Mouse (Mus musculus) midbrain, embryonic 10.5 days (tissue): ENCODE results near the gene Tgfa. TPM values are rescaled to one million over a fixed set of nuclear protein-coding genes. Genes with fewer than 3 reads are reported as not detected.

Experiments
- DNase-seq: peaks from one replicate; pipeline ENCODE4 v3.0.0-alpha.2; 2017; ENCODE audit warnings: low spot score
- H3K27ac ChIP-seq: fragments of 300-500 bp; sonication (generic); replicated peaks from 2 replicates; pipeline ENCODE4 v1.5.1; 2016; ENCODE audit warnings: mild to moderate bottlenecking
- H3K27me3 ChIP-seq: fragments of 300-500 bp; sonication (generic); 2 replicates; pipeline ENCODE4 v1.6.1; 2016; ENCODE audit warnings: low read depth, mild to moderate bottlenecking; ENCODE audit not compliant: poor library complexity, severe bottlenecking
- H3K36me3 ChIP-seq: fragments of 300-500 bp; sonication (generic); 2 replicates; pipeline ENCODE4 v1.6.1; 2016; ENCODE audit warnings: mild to moderate bottlenecking, moderate library complexity
- H3K4me1 ChIP-seq: fragments of 300-500 bp; sonication (generic); 2 replicates; pipeline ENCODE4 v1.6.1; 2016
- H3K4me3 ChIP-seq: fragments of 300-500 bp; sonication (generic); 2 replicates; pipeline ENCODE4 v1.5.1; 2016; ENCODE audit warnings: mild to moderate bottlenecking, moderate library complexity
- H3K9me3 ChIP-seq: fragments of 300-500 bp; sonication (generic); replicated peaks from 2 replicates; pipeline ENCODE4 v1.6.1; 2016; ENCODE audit warnings: mild to moderate bottlenecking
- WGBS: fragments of 180-500 bp; shearing (Covaris S2); methylation state at CpG from one replicate; pipeline ENCODE4 v1.1.7; 2016; 5-methylcytosine and 5-hydroxymethylcytosine counted together
- polyA plus RNA-seq: library from polyadenylated mRNA; unstranded; fragments of >200 nt; fragmentation: Nextera tagmentation; extraction: Ambion mirVana; gene quantifications from 2 replicates; pipeline ENCODE4 v1.2.1, GENCODE M21; 2016

Tgfa gene
- polyA plus RNA-seq = 1.3 and 1.4 TPM in 2 replicates

DNA sequence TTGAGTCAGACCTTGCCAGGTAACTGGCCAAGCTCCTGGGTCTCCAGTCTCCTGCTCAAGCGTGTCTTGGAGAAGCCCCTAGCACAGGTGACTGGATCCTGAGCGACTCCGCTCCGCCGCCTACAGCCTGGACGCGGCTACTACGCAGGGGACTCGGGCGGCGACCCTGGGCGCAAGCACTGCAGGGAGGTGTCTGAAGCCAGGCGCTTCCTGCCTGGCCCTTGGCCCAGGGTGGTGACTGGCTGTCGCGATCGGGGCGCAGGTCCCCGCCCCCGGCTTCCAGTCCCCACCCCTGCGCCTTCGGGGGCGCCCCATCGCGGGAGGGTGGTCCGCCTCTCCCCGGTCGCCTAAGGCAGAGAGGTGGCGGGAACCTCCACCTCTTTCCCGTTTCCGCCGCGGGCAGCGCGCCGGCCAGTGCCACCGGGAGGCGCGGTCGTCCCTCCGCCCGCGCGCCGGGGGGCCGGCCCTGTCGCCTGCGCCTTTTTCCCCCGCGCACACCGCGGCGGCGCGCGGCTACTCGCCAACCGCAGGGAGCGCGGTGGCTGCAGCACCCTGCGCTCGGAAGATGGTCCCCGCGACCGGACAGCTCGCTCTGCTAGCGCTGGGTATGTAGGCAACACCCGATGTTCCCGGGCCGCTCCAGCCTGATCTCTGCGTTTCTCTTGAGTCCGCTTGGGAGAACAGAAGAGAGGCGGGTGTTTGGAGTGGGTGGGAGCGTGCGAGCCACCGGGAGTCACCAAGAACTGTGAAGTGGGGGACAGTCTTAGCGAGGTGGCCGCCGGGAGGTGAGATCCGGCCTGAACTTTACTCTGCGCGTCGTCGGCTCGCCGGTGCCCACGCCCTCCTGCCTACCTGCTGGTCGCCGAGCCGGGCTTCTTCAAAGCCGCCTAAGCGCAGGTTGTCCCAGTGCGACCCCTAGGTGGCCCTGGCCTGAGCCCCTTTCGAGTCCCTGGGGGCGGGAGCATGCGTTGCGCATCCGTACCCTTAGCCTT, at the start of gene Tgfa:
Tgfa (plus strand) TSS at position 283 of the 992 bp plus-strand sequence.
- Histone ChIP-seq H3K27ac (peak within 1 kb of the TSS; percentile 75), H3K9me3 (no peaks in the 10 kb centered on the region), H3K36me3 (no peaks in the 10 kb centered on the region), H3K4me1 (peaks cover 24% of the 10 kb centered on the region), H3K27me3 (peaks cover 85% of the 10 kb centered on the region), H3K4me3 (peak within 1 kb of the TSS; percentile 68)
- peak; percentile 72 for DNase-seq
- under 1% methylated on average over 86 of the region's 97 CpGs for WGBS

DNA sequence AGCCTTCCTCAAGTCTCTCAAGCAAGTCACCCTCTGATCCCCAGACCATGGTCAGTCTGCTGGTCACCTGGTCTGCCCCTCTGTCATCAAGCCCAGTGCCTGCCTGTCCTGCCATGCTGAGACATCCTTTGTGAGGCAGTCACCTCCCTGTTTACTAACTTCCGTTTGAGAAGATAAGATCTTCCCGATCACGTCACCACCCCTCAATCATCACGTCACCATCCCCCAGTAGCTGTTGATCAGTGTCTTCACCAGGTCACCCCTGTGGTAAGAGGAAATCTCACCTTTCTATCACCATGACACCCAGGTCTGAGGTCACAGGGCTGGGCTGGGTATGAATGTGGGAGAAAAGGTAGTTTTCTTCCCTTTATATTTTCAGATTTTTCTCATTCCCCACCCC, 46.5 kb upstream of the Tgfa start:
- 76% methylated on average over 4 of the region's 4 CpGs for WGBS
- no peak overlapping the region for H3K4me3 ChIP-seq
- no peaks in the 10 kb centered on the region for H3K27me3 ChIP-seq
- no peak for DNase-seq
- no peaks in the 10 kb centered on the region for H3K36me3 ChIP-seq
- H3K9me3 ChIP-seq = no peaks in the 10 kb centered on the region
- H3K27ac ChIP-seq = no peak overlapping the region
- no peaks in the 10 kb centered on the region for H3K4me1 ChIP-seq

DNA sequence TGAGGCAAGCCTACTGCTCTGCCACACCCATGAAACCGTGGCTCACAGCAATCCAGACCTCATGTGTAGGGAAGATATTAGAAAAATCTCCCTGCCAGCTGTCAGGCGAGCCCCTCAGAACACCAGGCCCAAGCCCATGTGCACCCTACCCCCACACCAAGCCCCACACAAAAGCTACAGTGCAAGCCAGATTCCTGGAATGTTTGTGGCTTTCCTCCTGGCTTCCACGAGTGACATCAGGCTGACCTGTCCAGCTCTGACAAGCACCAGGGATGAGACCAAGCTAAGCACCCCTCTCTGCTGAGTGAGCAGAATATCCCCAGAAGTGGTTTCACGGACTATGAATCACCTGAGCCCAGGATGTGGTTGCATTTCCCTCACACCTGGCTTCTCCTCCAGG, 46.0 kb upstream of the Tgfa start:
- H3K4me1 ChIP-seq = no peaks in the 10 kb centered on the region
- WGBS = 56% methylated on average over 4 of the region's 4 CpGs
- H3K4me3 ChIP-seq = no peak overlapping the region
- H3K27ac ChIP-seq = no peak overlapping the region
- DNase-seq = no peak
- no peaks in the 10 kb centered on the region for H3K27me3 ChIP-seq
- H3K9me3 ChIP-seq = no peaks in the 10 kb centered on the region
- H3K36me3 ChIP-seq = no peaks in the 10 kb centered on the region

DNA sequence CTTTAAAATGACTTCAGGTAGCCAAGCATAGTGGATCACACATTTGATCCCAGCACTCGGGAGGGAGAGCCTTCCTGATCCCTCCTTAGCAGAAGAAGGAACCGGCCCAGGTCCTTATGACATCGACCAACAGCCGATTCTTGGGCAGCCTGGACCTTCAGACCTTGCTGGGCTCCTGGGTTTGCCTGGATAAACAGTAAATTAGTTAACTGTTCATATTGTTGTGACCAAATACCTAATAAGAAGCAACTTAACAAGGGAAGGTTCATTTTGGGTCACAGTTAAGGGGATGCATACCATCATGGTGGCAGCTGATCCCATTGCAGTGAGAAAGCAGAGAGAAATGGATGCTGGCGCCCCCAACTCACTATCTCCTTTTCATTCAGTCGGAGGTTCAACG, 42.3 kb upstream of the Tgfa start:
- no peak overlapping the region for H3K27ac ChIP-seq
- H3K4me1 ChIP-seq = no peaks in the 10 kb centered on the region
- H3K4me3 ChIP-seq = no peak overlapping the region
- H3K36me3 ChIP-seq = no peaks in the 10 kb centered on the region
- H3K27me3 ChIP-seq = no peaks in the 10 kb centered on the region
- no peaks in the 10 kb centered on the region for H3K9me3 ChIP-seq
- DNase-seq = no peak
- 89% methylated on average over 7 of the region's 7 CpGs for WGBS

DNA sequence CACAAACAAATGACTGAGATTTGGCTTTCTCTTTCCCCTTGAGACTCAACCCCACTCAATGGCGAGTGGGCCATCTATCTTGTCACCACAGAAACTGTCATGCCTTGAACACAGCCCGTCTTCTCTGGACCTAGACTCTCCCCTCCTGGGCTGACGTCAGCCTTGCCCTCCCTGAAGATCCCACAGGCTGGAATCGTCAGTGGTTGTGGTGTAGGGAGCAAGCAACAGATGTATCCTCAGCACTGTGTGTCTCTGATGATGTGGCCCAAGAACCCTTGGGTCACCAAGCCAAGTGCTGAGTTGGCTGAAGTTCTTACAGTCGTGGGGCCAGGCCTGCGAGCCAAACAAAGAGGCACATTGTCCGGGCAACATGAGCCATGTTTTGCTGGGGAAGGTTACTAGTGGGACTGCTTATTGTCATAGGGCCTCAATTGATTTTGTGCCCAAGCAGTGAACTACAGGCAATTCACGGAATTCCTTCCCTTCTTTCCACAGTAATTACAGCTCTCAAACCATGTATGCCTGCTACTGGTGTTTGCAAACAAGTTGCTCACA, 41.5 kb upstream of the Tgfa start:
- no peak for DNase-seq
- Histone ChIP-seq H3K9me3 (no peaks in the 10 kb centered on the region), H3K4me1 (no peaks in the 10 kb centered on the region), H3K4me3 (no peak overlapping the region), H3K27ac (no peak overlapping the region), H3K36me3 (no peaks in the 10 kb centered on the region), H3K27me3 (no peaks in the 10 kb centered on the region)
- 85% methylated on average over 8 of the region's 8 CpGs for WGBS

DNA sequence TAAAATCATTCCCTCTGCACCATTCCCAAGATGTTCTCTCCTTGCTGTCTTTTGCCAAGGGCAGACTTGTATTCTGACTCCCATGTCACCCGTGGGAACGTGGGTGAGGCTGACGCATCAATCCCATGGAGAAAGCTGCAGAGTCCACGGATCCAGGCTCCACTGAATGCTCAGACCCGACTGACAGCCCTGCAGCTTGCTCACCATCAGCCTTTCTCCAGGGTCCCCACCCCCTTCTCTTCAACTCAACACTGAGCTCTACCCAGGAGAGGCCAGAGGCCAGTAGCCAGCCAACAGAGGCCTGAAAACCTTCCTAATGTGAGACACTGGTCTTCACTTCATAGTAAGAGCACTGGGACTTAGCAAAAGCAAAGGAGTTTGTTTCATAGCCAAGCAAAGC, 41.0 kb upstream of the Tgfa start:
- no peaks in the 10 kb centered on the region for H3K9me3 ChIP-seq
- 85% methylated on average over 5 of the region's 5 CpGs for WGBS
- no peak overlapping the region for H3K27ac ChIP-seq
- no peaks in the 10 kb centered on the region for H3K36me3 ChIP-seq
- no peaks in the 10 kb centered on the region for H3K4me1 ChIP-seq
- H3K4me3 ChIP-seq = no peak overlapping the region
- DNase-seq = no peak
- no peaks in the 10 kb centered on the region for H3K27me3 ChIP-seq

DNA sequence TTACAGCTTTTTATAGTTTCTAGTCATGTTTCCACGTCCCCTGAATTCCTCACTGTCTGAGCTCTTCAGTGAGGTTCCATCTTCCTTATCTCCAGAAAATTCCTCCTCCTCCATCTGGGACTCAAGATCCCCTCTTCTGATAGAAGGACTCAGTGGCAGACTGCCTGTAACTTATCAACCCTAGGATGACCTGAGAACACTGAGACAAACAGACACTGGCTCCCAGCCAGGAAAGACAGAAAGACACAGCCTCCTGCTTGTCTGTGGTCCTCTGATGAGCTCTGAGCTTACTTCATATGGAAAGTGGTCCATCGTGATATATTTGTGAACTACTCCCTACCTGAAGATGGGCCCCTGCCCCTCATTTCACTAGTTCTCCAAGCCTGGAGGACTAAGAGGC, 40.5 kb upstream of the Tgfa start:
- H3K4me3 ChIP-seq = no peak overlapping the region
- no peak overlapping the region for H3K27ac ChIP-seq
- DNase-seq = no peak
- 87% methylated on average over 2 of the region's 2 CpGs for WGBS
- no peaks in the 10 kb centered on the region for H3K4me1 ChIP-seq
- H3K36me3 ChIP-seq = no peaks in the 10 kb centered on the region
- no peaks in the 10 kb centered on the region for H3K9me3 ChIP-seq
- no peaks in the 10 kb centered on the region for H3K27me3 ChIP-seq

DNA sequence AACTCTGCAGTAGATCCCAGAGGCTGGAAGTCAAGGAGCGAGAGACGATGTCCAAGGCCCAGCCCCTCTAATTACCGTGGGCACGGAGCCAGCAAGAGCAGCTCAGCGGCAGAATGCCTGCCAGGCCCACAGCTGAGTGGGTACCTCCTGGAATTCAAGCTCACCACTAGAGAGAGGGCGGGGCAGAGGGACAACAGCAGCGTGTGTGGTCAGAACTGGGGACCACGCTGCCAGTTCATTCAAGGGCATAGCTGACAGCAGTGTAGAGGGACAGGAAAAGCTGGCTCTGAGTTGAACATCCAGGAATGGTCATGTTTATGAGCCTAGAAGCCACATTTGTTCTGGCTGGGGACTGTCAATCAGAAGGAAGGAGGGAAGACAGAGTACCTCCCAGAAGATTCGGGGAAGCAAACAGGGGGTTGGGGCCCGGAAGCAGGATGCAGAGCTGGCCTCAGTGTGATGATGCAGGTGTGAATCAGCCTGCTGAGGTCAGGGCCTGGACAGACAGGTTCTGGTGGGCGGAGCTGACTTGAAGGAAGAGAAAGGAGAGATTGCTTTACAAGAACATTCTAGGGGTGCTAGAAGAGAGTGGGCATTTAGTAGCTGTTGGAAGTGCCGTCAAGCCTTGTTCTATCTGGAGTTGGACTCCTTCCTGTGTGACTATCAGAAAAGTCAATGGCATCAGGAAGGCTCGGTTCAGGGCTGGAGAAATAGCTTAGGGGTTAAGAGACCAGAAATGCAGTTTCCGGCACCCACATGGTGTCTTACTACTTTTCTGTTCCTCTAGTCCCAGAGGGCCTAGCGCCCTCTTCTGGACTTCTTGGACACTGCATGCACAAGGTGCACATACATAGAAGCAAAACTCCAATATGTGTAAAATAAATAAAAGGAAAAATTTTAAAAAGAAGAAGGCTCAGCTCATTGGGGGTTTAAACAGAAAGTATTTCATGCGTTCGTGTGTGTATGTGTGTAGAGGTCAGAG, 37.5 kb upstream of the Tgfa start:
- no peak overlapping the region for H3K4me3 ChIP-seq
- H3K27ac ChIP-seq = no peak overlapping the region
- no peaks in the 10 kb centered on the region for H3K36me3 ChIP-seq
- DNase-seq = no peak
- no peaks in the 10 kb centered on the region for H3K9me3 ChIP-seq
- H3K4me1 ChIP-seq = no peaks in the 10 kb centered on the region; the same call in 1 of the 2 replicates
- no peaks in the 10 kb centered on the region for H3K27me3 ChIP-seq
- WGBS = 81% methylated on average over 17 of the region's 17 CpGs

DNA sequence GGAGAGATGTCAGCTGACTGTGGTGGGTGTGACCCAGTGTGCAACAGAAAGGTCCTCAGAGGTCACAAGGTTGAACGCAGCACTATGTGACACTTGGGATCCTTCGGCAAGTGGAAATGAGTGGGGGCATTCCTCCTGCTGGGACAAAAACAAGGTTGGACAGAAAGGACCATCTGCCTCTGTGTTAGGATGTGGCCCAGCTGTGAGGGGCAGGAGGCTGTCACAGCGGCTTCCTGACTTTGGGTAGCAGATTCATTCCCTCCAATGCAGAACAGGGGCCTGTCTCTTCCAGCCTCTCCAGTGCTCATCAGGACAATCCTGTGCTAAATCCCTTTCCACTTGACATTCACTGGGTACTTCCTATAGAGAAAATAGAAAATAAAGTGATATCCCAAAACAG, 34.1 kb upstream of the Tgfa start:
- 66% methylated on average over 3 of the region's 3 CpGs for WGBS
- Histone ChIP-seq H3K36me3 (no peaks in the 10 kb centered on the region), H3K4me3 (no peak overlapping the region), H3K27me3 (no peaks in the 10 kb centered on the region), H3K27ac (no peak overlapping the region), H3K9me3 (no peaks in the 10 kb centered on the region), H3K4me1 (peaks cover 6% of the 10 kb centered on the region; the same call in 1 of the 2 replicates)
- no peak for DNase-seq

DNA sequence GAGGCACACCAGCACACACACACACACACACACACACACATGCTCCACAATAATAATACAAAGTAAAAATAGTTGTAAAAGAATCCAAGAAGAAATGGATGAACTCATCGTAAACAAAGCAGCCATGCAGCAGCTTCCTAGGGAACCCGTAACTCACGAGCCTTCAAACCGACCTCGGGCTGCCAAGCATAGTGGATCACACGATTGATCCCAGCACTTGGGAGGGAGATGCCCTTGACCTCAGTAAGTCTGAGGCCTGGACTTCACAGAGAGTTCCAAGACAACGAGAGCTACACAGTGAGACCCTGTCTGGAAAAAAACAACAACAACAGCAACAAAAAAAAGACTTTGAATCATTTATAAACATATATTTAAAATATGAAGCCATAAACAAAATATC, 33.4 kb upstream of the Tgfa start:
- no peak overlapping the region for H3K4me3 ChIP-seq
- no peaks in the 10 kb centered on the region for H3K36me3 ChIP-seq
- no peaks in the 10 kb centered on the region for H3K27me3 ChIP-seq
- H3K4me1 ChIP-seq = peaks cover 6% of the 10 kb centered on the region; the same call in 1 of the 2 replicates
- WGBS = 71% methylated on average over 7 of the region's 7 CpGs
- no peak for DNase-seq
- no peaks in the 10 kb centered on the region for H3K9me3 ChIP-seq
- no peak overlapping the region for H3K27ac ChIP-seq

DNA sequence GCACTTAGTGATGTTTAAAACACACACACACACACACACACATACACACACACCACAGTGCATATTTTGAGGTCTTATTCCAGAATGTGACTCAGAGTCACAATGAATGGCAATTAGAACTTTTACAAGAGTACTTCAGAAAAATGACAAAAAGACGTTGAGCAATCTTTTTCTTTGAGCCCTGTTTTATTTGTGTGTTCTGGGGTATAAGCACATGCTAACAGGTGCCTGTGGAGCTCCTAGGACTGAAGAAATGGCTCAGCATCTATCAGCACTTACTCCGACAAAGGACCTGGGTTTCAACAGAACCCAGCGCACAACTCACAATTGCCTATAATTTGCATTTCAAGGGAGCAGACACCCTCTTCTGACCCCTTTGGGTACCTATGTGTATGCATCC, 31.0 kb upstream of the Tgfa start:
- Histone ChIP-seq H3K27me3 (no peaks in the 10 kb centered on the region), H3K9me3 (no peaks in the 10 kb centered on the region), H3K27ac (no peak overlapping the region), H3K4me3 (no peak overlapping the region), H3K36me3 (no peaks in the 10 kb centered on the region), H3K4me1 (peaks cover 6% of the 10 kb centered on the region; the same call in 1 of the 2 replicates)
- WGBS = 62% methylated on average over 3 of the region's 3 CpGs
- DNase-seq = no peak

DNA sequence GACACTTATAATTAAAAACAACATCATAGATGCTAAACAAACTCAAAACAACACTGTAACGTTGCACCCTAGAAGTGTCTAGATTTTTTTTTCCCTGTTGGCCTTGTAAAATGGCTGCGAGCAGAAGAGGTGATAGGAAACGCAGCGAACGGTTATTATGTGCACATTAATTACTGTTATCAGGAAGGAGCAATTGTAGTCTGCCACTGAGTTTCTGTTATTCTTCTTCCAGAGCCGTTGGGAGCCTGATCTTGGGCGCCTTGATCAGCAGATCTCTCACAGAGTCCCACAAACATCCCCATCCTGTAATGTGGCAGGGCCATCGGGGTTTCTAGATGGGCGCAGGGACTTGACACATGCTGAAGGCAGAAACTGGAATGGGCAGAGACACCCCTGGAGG, 28.6 kb upstream of the Tgfa start:
- Histone ChIP-seq H3K27me3 (no peaks in the 10 kb centered on the region), H3K36me3 (no peaks in the 10 kb centered on the region), H3K4me3 (no peak overlapping the region), H3K4me1 (peaks cover 6% of the 10 kb centered on the region; the same call in 1 of the 2 replicates), H3K9me3 (no peaks in the 10 kb centered on the region), H3K27ac (no peak overlapping the region)
- 91% methylated on average over 9 of the region's 9 CpGs for WGBS
- DNase-seq = no peak
